Mouse (Mus musculus) WW6 (cell line): ENCODE results near the gene D430019H16Rik.

Experiments
- DNase-seq: peaks from one replicate; pipeline ENCODE4 v3.0.0-alpha.2; 2013; ENCODE audit warnings: low read depth, low spot score

The D430019H16Rik gene

GRCm38 (mm10) chr12:105537162-105537561, 83.5 kb downstream of the D430019H16Rik start:
- DNase-seq: no peak

- DNase-seq: no peak
Measured at GRCm38 (mm10) chr12:105539649-105540048, 86.0 kb downstream of the D430019H16Rik start.

- no peak for DNase-seq
Measured at GRCm38 (mm10) chr12:105541590-105542402, 88.1 kb downstream of the D430019H16Rik start.

- no peak for DNase-seq
Measured at GRCm38 (mm10) chr12:105542513-105542912, 88.9 kb downstream of the D430019H16Rik start.
